Mouse (Mus musculus) ES-E14 (cell line): ENCODE measurements at regions not wholly inside any gene's neighbourhood (a gene's known extent, or its start where the extent isn't known, plus 50 kb on each side); places are given as distances from the start of the nearest gene placed in this dataset.

Source experiments
- HCFC1 ChIP-seq: IDR thresholded peaks from 2 replicates; pipeline ENCODE4 v1.6.1; 2012; ENCODE audit warnings: low read length, inconsistent platforms, borderline replicate concordance; ENCODE audit not compliant: insufficient read depth
- MAFK ChIP-seq: IDR thresholded peaks from 2 replicates; pipeline ENCODE4 v1.6.1; 2014; ENCODE audit warnings: mild to moderate bottlenecking, low read depth, low read length, inconsistent platforms; ENCODE audit not compliant: insufficient read depth

DNA sequence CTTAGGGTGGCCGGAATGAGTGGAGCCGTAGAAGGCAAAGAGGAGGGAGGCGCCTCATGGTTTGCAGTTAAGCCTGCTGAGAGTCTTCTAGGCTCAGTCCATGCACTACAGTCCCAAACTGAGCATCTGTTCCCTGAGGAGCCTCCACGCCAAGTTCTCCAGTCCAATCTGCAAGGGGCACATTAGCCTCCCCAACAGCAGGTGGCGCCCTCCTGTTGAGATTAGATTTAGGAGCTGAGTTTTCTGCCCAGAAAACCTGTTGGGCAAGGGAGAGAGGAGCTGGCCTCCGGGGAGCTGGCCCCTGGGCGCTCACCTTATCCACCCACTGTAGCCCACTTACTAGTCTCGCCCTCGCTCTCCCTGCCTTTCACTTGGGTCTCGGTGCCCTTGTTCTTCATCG lies 150.0 kb upstream of the Haao start:
- TF ChIP-seq MAFK (no peak), HCFC1 (no peak)
